ENCODE assay signal across 8 mouse cellular contexts in the genomic region with DNA sequence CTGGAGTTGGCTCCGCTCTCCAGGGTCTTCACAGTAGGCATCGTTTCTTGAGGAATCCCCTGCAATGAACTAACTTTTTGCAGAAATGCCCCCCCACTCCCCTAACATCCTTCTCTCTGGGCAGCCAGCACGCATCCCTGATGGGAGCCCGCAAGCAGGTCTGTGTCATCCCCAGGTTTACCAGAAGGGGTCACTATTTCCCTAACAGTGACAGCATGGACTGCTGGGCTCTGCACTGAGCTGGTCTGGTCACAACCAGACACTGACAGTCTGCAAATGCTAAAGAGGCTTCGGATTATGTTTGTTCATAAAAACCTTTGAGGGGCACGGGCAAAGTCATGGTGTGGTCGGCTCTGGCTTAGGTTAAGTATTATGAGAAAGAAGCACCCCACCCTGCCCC.
DNase-seq lines count a peak whose midpoint lies in the region; ATAC-seq and TF ChIP-seq lines count a peak whose summit lies in the region.

No protein-coding gene starts in this region.

- ATAC-seq in intestine, postnatal 0 days, result no peak
- peak; percentile 83 for ATAC-seq in midbrain, embryonic 12.5 days (ENCODE audit: low FRiP score, low read depth)

- TF ChIP-seq POLR2A in small intestine, adult 2 months (IDR thresholded peaks at IDR 0.05; ENCODE audit: low read depth, low read length), result no peak; the same call in 1 of the 2 replicates

- no peak overlapping the region for H3K4me2 ChIP-seq in intestine, postnatal 0 days (replicated peaks; ENCODE audit: low read depth)
- no peak overlapping the region for H3K4me2 ChIP-seq in midbrain, embryonic 12.5 days (replicated peaks)

- no peaks in the 10 kb centered on the region for H3K9me3 ChIP-seq in intestine, postnatal 0 days (ENCODE audit: control insufficient read depth)
- no peaks in the 10 kb centered on the region for H3K9me3 ChIP-seq in midbrain, embryonic 12.5 days

- H3K27me3 ChIP-seq in intestine, postnatal 0 days (replicated peaks; ENCODE audit: control insufficient read depth, insufficient read depth, low read length), result no peaks in the 10 kb centered on the region
- H3K27me3 ChIP-seq in midbrain, embryonic 12.5 days, result no peaks in the 10 kb centered on the region; the same call in 1 of the 2 replicates
- no peaks in the 10 kb centered on the region for H3K27me3 ChIP-seq in small intestine, adult 2 months (ENCODE audit: control insufficient read depth, insufficient read depth, low read length)

- DNase-seq in 3134 (ENCODE audit: extremely low read depth, insufficient read length, low spot score), result peak; percentile 31
- DNase-seq in adrenal gland, adult 8-10 months, result peak; percentile 64
- peak; percentile 70 for DNase-seq in embryo, embryonic 11.5 days (ENCODE audit: low read depth, low spot score)
- DNase-seq in gastrocnemius, postnatal 36 days, result peak; percentile 42 to 68
- DNase-seq in left cerebral cortex, postnatal 25 days (ENCODE audit: low spot score in 2 of 2), result peak; percentile 86 to 94

- intact Hi-C loops in gastrocnemius, postnatal 36 days (cut with DNase I), result loop anchor here (2.0 kb wide), 2 partner anchors 123 to 261 kb away; no protein-coding TSS in a partner anchor
- intact Hi-C loops in left cerebral cortex, postnatal 25 days (cut with DNase I), result loop anchor here (1.0 to 10.0 kb wide), 3 partner anchors 121 to 261 kb away; a partner anchor contains a TSS

- H3K9ac ChIP-seq in intestine, postnatal 0 days (ENCODE audit: low read depth, low read length), result no peak overlapping the region
- H3K9ac ChIP-seq in midbrain, embryonic 12.5 days (replicated peaks), result no peak overlapping the region

- WGBS in intestine, postnatal 0 days, result 11% methylated on average over 7 of the region's 7 CpGs
- 20% methylated on average over 7 of the region's 7 CpGs for WGBS in midbrain, embryonic 12.5 days
- WGBS in small intestine, adult 2 months, result 20% methylated on average over 7 of the region's 7 CpGs

- H3K27ac ChIP-seq in intestine, postnatal 0 days (ENCODE audit: low read depth, low read length), result no peak overlapping the region
- no peak overlapping the region for H3K27ac ChIP-seq in midbrain, embryonic 12.5 days (replicated peaks)
- H3K27ac ChIP-seq in small intestine, adult 2 months (ENCODE audit: insufficient read depth, low read depth, low read length), result no peak overlapping the region

- H3K36me3 ChIP-seq in intestine, postnatal 0 days (ENCODE audit: control insufficient read depth, insufficient read depth), result no peaks in the 10 kb centered on the region
- H3K36me3 ChIP-seq in midbrain, embryonic 12.5 days, result peaks cover 6% of the 10 kb centered on the region; the same call in 1 of the 2 replicates
- H3K36me3 ChIP-seq in small intestine, adult 2 months (ENCODE audit: control insufficient read depth, insufficient read depth, low read length), result no peaks in the 10 kb centered on the region

- H3K4me1 ChIP-seq in intestine, postnatal 0 days (replicated peaks; ENCODE audit: control insufficient read depth, insufficient read depth, low read length), result no peaks in the 10 kb centered on the region
- no peaks in the 10 kb centered on the region for H3K4me1 ChIP-seq in midbrain, embryonic 12.5 days
- no peaks in the 10 kb centered on the region for H3K4me1 ChIP-seq in small intestine, adult 2 months (ENCODE audit: control insufficient read depth, insufficient read depth, insufficient read length, low read length)

- no peak overlapping the region for H3K4me3 ChIP-seq in intestine, postnatal 0 days (ENCODE audit: low read depth, low read length)
- no peak overlapping the region for H3K4me3 ChIP-seq in midbrain, embryonic 12.5 days
- H3K4me3 ChIP-seq in small intestine, adult 2 months (ENCODE audit: low read depth, low read length), result no peak overlapping the region

- TF ChIP-seq CTCF in intestine, postnatal 0 days (IDR thresholded peaks at IDR 0.05; ENCODE audit: low read depth), result peak; percentile 96
- peak; percentile 75; the same call in 1 of the 2 replicates for TF ChIP-seq CTCF in small intestine, adult 2 months (IDR thresholded peaks at IDR 0.05; ENCODE audit: extremely low read depth, insufficient read length, insufficient replicate concordance, low read depth, low read length)

Comparison
In these comparisons a context has a peak if more than half of its experiments do, and no peak if none do; other contexts are left out.
1. DNase-seq: peak in every context shown above with its lines; median percentile 90 in left cerebral cortex, postnatal 25 days; 70 in embryo, embryonic 11.5 days; 64 in adrenal gland, adult 8-10 months; 55 in gastrocnemius, postnatal 36 days; 31 in 3134.